Mouse (Mus musculus) splenic B cell, adult 2 months (primary cell): Measurements from ENCODE around the gene Apod.
"Not testable (repeated sequence)": the region's sequence is repeated elsewhere in the genome, so short reads cannot be mapped to it uniquely, and the experiment has no call there.

Source experiments
- DNase-seq: peaks from one replicate; pipeline ENCODE4 v3.0.0-alpha.2; 2011; ENCODE audit warnings: low read depth, low spot score
- H3K27me3 ChIP-seq: 2 replicates; pipeline ENCODE4 v1.6.1; 2012; ENCODE audit warnings: mild to moderate bottlenecking, low read length, moderate library complexity, mixed read lengths; ENCODE audit not compliant: control insufficient read depth, poor library complexity, insufficient read depth, severe bottlenecking
- H3K36me3 ChIP-seq: 2 replicates; pipeline ENCODE4 v1.6.1; 2012; ENCODE audit warnings: mild to moderate bottlenecking, low read length, moderate library complexity, mixed read lengths; ENCODE audit not compliant: control insufficient read depth, poor library complexity, insufficient read depth, severe bottlenecking

The Apod gene

DNA sequence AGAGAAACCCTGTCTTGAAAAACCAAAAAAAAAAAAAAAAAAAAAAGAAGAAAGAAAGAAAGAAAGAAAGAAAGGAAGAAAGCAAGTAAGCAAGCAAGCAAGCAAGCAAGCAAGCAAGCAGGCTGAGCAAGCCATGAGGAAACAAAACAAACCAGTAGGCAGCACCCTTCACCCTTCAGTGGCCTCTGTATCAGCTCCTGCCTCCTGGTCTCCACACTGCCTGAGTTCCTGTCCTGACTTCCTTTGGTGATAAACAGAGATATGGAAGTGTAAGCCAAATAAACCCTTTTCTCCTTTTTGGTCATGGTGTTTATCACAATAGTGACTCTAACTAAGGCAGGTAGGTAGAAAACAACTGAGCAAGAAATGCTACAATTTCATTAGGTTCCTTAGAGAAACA lies 18.0 kb upstream of the Apod start:
- no peaks in the 10 kb centered on the region for H3K27me3 ChIP-seq
- DNase-seq: no peak
- H3K36me3 ChIP-seq: no peaks in the 10 kb centered on the region

DNA sequence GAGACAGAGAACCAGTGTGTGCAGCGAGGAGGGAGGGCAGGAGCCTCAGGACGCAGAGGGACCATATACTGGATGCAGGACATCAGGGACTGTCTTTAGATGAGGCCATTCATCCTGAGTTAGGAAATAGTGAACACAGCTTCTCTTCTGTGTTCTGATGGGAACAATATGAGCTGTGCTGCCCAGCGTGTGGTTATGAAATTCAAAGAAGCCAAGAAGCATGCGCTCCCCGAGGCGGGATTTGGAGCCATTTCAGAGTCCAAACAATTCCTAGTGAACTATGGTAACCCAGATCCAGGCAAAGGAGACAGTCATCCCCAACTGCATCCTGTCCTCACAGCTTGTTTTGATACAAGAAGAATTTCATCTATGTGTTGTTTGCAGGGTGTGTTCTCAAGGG lies 16.4 kb upstream of the Apod start:
- not testable (repeated sequence) for H3K27me3 ChIP-seq, DNase-seq, H3K36me3 ChIP-seq

DNA sequence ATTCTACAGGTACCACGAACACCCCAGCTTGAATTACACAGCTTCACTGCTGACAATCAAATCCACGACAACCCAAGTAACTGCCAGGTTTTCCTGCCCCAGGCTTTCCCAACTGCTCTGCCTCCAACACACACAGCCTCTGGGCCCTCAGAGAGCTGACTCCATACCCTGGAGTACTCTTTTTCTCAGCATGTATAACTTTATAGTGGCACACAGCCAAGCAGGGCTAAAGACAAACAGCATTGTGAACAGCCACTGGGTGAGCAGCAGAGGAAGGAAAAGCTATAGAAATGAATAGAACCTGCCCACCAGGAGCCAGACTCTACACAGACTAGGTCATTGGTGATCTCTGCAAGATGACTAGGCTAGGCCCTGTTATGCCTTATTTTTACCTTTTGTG lies 15.1 kb upstream of the Apod start:
- Histone ChIP-seq H3K36me3 (no peaks in the 10 kb centered on the region), H3K27me3 (no peaks in the 10 kb centered on the region)
- no peak for DNase-seq

DNA sequence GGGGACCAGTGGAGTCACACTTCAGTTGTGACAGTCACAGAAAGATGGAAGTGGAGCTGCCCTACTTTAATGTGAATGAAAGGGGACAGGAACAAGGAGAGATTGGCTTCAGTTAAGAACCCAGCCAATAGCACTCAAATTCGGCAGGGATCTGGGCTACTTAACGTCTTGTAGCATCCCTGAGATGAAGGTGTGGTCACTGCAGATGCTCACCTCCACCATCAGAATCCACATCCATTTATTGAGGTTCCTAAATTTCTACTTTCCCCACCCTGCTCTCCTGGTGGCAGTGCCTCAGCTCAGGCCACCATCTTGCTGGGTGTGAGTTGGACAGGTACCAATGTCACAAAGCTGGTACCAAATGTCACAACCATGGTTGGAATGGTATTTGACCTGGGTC lies 13.3 kb upstream of the Apod start:
- Histone ChIP-seq H3K27me3 (no peaks in the 10 kb centered on the region), H3K36me3 (no peaks in the 10 kb centered on the region)
- DNase-seq: no peak

DNA sequence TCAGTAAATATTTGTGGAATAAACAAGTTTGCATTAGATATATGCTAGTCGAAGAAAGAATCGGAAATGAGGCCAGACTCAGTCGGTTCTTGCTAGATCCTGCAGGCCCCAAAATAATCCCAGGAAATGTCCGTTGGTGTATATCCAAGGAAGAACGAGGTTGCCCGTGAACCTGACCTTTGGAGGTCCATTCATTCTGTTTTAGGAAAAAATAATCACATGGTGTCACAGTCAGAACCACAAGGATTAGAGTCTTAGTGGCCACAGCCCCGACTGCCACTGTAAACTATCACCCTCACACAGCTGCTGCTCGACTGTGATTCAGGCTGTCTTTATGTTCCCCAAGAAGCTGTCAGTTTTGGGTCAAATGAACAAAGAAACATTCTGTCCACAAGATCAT lies 12.8 kb upstream of the Apod start:
- no peaks in the 10 kb centered on the region for H3K27me3 ChIP-seq
- no peaks in the 10 kb centered on the region for H3K36me3 ChIP-seq
- DNase-seq: no peak

DNA sequence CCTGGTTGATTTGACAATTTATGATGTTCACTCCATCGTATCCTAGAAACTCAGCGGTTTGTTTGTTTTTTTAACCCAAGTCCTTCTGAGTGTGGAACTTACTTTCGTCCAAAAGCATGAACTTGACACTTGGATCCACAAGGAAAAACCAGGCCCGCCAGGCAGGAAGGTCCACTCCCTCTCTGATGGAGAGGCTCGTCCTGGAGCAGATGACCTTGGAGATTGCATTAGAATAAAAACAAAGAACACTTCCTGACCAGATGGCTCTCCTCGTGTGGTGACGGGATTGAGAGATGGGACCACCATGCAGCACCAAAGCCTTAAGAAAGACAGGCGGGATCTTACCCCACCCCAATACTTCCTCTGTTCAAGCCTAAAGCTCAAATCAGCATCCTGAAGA lies 12.1 kb upstream of the Apod start:
- Histone ChIP-seq H3K36me3 (no peaks in the 10 kb centered on the region), H3K27me3 (no peaks in the 10 kb centered on the region)
- DNase-seq: no peak

DNA sequence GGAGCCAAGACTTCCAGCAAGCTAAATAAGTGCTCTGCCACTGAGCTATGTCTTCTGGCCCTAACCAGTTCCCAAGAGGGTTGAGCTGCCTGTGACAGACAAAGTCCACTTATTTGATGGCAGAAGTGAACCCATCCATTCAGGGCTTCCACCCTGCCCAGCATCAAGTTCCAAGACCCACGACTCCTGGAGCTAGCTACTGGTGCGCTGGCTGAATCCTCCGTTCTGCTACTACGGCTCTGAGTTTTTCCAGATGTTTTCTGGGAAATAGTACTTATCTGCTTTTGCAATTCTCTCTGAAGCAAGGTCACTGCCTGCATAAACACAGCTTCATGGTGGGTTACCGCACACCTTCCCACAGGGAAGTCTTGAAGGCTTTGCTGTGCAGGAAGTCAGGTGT lies 11.4 kb upstream of the Apod start:
- no peaks in the 10 kb centered on the region for H3K36me3 ChIP-seq
- H3K27me3 ChIP-seq: no peaks in the 10 kb centered on the region
- DNase-seq: no peak

DNA sequence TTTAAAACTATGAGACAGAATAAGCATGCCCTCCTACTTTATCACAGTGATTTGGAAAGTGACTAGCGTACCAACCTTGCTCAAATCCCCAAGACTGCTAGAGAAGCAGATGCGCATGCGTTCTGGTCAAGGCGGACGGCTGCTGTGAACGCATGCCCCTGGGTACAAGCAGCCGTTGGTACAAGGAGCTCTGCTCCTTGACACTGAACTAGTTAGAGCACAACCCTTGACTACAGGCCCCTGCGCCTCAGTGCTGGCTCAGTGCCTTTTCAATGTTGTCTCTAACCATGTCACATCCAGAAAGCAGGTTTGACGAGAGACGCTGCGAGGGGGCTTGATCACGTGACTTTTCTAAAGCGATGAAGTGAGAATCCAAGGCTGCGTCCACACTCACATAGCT lies 10.5 kb upstream of the Apod start:
- DNase-seq: no peak
- Histone ChIP-seq H3K27me3 (no peaks in the 10 kb centered on the region), H3K36me3 (no peaks in the 10 kb centered on the region)

DNA sequence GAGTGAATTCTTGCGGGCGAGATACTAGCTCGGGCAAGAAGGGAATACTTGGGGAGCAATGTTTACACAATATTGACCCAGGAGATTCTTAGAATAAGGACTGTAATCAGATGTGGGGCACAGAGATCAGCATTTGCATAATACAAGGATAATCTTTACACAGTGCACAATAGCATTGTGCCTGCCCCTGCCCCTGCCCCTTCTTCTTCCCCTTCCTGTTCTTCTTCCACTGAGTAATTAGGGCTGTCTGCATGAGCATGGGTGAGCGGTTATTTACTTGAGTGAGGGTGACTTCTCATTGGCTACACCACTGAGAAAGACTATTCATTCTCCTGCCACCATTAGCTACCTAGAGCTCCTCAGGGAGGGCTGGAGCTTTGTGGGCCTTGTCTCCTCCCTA lies 6.9 kb upstream of the Apod start:
- no peaks in the 10 kb centered on the region for H3K36me3 ChIP-seq
- no peaks in the 10 kb centered on the region for H3K27me3 ChIP-seq
- no peak for DNase-seq

DNA sequence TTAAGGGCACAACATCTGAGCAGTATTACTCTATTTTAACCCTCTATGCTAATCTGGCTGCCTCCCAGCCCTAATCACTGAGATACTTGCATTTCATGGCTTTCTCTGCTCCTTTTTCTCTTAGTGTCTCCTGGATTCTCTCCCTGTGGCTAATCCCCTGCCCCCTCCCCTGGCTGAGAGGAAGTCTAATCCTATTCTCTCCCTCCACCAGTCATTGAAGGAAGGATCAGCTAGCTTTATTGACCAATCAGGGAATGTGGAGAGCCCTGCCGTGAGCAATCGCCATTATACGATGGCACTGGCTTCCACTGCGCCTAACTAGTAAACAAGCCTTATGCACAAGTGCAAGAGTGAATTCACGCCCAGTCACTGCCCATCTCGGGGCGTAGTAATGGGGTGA lies 6.3 kb upstream of the Apod start:
- no peaks in the 10 kb centered on the region for H3K36me3 ChIP-seq
- H3K27me3 ChIP-seq: no peaks in the 10 kb centered on the region
- no peak for DNase-seq

DNA sequence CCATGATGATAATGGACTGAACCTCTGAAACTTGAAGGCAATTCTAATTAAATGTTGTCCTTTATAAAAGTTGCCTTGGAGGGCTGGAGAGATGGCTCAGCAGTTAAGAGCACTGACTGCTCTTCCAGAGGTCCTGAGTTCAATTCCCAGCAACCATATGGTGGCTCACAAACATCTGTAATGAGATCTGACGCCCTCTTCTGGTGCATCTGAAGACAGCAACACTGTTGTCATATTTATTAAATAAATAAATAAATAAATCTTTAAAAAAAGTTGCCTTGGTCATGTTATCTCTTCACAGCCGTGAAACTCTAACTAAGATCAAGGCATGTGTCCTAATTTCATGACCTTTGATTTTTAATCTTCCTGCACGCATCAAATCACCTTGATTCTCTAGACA lies 5.1 kb upstream of the Apod start:
- not testable (repeated sequence) for DNase-seq, H3K27me3 ChIP-seq, H3K36me3 ChIP-seq

DNA sequence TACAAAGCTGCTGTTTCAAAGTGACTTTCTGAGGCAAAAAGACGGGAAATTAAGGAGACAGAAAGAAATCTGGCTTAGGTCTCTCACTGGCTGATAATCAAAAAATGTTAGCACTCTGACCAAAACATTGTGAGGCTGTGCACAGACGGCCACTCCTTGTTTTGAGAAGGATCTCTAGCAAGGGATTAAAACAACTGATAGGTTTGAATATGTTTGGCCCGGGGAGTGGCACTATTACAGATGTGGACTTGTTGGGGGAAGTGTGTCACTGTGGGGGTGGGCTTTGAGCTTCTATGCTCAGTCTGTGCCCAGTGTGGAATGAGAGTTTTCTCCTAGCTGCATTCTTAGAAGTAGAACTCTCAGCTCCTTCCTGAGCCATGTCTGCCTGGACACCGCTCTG lies 4.7 kb upstream of the Apod start:
- H3K27me3 ChIP-seq: no peaks in the 10 kb centered on the region
- DNase-seq: no peak
- H3K36me3 ChIP-seq: no peaks in the 10 kb centered on the region

DNA sequence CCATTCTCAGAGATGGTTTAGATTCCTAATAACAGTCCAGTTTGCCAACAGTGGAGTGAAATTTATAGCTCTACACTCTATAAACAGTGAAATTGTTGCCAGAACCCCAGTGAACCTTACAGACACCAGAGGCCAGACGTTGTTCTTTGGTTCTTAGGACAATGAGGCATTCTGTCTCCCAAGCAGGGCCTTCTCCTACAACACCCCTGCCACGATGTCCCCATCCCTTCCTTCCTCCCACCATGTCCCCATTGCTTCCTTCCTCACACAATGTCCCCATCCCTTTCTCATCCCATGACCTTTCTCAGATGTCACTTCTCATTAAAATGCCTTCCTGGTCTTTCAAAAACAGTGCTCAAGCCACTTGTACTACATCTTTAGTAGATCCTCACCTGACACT lies 3.8 kb upstream of the Apod start:
- no peak for DNase-seq
- Histone ChIP-seq H3K36me3 (no peaks in the 10 kb centered on the region), H3K27me3 (no peaks in the 10 kb centered on the region)

DNA sequence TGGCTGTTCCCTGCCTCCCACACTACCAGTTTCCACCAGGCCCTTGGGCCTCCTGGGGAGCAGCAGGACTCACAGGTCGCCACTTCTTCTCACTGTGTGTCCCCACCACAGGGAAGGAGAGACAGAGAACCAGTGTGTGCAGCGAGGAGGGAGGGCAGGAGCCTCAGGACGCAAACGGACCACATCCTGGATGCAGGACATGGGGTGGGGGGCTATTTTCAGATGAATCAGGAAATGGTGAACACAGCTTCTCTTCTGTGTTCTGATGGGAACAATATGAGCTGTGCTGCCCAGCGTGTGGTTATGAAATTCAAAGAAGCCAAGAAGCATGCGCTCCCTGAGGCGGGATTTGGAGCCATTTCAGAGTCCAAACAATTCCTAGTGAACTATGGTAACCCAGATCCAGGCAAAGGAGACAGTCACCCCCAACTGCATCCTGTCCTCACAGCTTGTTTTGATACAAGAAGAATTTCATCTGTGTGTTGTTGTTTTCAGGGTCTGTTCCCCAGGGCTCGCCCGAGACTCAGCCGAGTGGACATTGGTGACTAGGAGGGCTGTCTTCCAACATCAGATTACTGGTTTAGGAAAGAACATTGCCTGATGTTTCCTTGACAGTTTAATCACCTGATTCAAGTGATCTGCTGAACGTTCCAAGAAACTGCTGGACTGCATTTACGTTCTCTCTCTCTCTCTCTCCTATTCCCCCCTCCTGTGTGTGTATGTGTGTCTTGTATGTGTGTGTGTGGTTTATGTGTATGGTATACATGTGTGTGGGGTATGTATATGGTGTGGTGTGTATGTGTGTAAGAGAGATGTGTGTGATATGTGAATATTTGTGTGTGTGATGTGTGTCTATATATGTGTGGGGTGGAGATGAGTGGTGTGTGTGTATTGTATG lies 1.9 kb upstream of the Apod start:
- DNase-seq, H3K36me3 ChIP-seq, H3K27me3 ChIP-seq: not testable (repeated sequence)

DNA sequence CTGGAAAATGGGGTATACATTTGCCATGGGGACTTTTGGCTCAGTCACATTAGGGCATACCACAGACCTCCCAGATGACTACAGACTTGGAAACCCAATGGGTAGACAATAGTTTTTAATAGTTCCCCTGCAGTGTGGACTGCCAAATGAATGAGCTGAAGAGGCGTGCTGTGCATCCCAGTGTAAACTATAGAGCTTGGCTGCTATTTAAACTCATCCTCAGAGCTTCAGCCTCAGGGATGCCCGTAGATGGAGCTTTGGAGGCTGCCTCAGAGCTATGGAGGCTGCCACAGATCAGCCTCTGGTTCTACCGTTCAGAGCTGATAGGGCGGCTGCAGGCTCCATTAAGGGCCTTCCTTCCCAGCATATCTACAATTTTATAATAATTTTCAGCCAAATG lies 686 bp upstream of the Apod start:
- no peaks in the 10 kb centered on the region for H3K36me3 ChIP-seq
- DNase-seq: no peak
- H3K27me3 ChIP-seq: no peaks in the 10 kb centered on the region

DNA sequence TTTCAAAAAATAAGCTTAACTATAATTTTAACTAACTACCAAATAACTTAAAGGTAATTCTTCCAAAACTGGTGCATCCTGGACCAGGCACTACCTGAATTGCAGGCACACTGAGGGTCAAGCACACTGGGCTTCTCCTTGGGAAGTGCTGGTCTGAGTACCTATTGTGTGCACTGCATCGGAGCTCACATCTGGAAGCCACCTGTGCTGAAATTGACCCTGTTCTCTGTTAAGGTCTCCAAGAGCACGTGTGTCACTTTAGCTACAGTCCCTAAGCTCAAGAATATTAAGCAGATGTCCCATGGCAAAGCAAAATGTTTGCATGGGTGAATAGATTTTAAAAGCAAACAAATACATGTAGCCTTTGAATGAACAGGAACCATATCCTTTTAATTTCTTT lies 997 bp downstream of the Apod start:
- DNase-seq: no peak
- H3K27me3 ChIP-seq: no peaks in the 10 kb centered on the region
- H3K36me3 ChIP-seq: no peaks in the 10 kb centered on the region
